In genomic region chr4:131874567-131874966, GRCm38 (mm10) we compare ENCODE assay signal across 8 mouse cellular contexts. TPM values are rescaled to one million over a fixed set of nuclear protein-coding genes. Genes with fewer than 3 reads are reported as not detected.
DNase-seq lines count a peak whose midpoint lies in the region; ATAC-seq and TF ChIP-seq lines count a peak whose summit lies in the region.

No protein-coding gene starts in this region.

- H3K79me2 ChIP-seq in macrophage (ENCODE audit: inconsistent target): peaks cover 56% of the 10 kb centered on the region

- peak overlapping the region; percentile 92 for H3K4me3 ChIP-seq in heart, embryonic 12.5 days
- peak overlapping the region; percentile 95 for H3K4me3 ChIP-seq in ES-Bruce4 (ENCODE audit: low read depth, low read length)
- H3K4me3 ChIP-seq in forebrain, embryonic 15.5 days: peak overlapping the region; percentile 90
- H3K4me3 ChIP-seq in macrophage (ENCODE audit: inconsistent target): peak overlapping the region; percentile 77

- no peaks in the 10 kb centered on the region for H3K27me3 ChIP-seq in heart, embryonic 12.5 days (replicated peaks)
- no peaks in the 10 kb centered on the region for H3K27me3 ChIP-seq in ES-Bruce4 (ENCODE audit: control insufficient read depth, insufficient read depth, low read length, poor library complexity, severe bottlenecking)
- no peaks in the 10 kb centered on the region for H3K27me3 ChIP-seq in forebrain, embryonic 15.5 days

- peak overlapping the region; percentile 99 for H3K9ac ChIP-seq in heart, embryonic 12.5 days
- H3K9ac ChIP-seq in ES-Bruce4 (ENCODE audit: low read depth, poor library complexity, severe bottlenecking): peak overlapping the region; percentile 100
- peak overlapping the region; percentile 100 for H3K9ac ChIP-seq in forebrain, embryonic 15.5 days (replicated peaks)

- no peak for ATAC-seq in heart, embryonic 12.5 days (ENCODE audit: insufficient number of reproducible peaks, low FRiP score)
- no peak for ATAC-seq in forebrain, embryonic 15.5 days (replicated peaks)
- ATAC-seq in monocyte, adult 5-6 weeks (replicated peaks; ENCODE audit: insufficient number of reproducible peaks, low FRiP score, low TSS enrichment, poor library complexity, severe bottlenecking): no peak

- peak overlapping the region; percentile 100 for H3K27ac ChIP-seq in heart, embryonic 12.5 days (ENCODE audit: poor library complexity, severe bottlenecking)
- H3K27ac ChIP-seq in ES-Bruce4 (ENCODE audit: insufficient read depth, low read length) (peak overlapping the region; percentile 24), macrophage (peak overlapping the region; percentile 74)
- peak overlapping the region; percentile 99 for H3K27ac ChIP-seq in forebrain, embryonic 15.5 days (replicated peaks)

- H3K4me2 ChIP-seq in heart, embryonic 12.5 days: peak overlapping the region; percentile 88
- peak overlapping the region; percentile 84 for H3K4me2 ChIP-seq in forebrain, embryonic 15.5 days (replicated peaks)

- no peak for TF ChIP-seq EP300 in ES-Bruce4 (IDR thresholded peaks at IDR 0.05; ENCODE audit: insufficient read depth, low read depth, low read length)

- H3K4me1 ChIP-seq in heart, embryonic 12.5 days (replicated peaks): peaks cover 45% of the 10 kb centered on the region
- H3K4me1 ChIP-seq in ES-Bruce4 (ENCODE audit: control insufficient read depth, insufficient read depth, low read length): peaks cover 4% of the 10 kb centered on the region
- peaks cover 53% of the 10 kb centered on the region for H3K4me1 ChIP-seq in forebrain, embryonic 15.5 days

- H3K9me3 ChIP-seq in heart, embryonic 12.5 days (replicated peaks): no peaks in the 10 kb centered on the region
- no peaks in the 10 kb centered on the region for H3K9me3 ChIP-seq in ES-Bruce4 (replicated peaks; ENCODE audit: control insufficient read depth, insufficient read depth, low read length, poor library complexity, severe bottlenecking)
- H3K9me3 ChIP-seq in forebrain, embryonic 15.5 days: no peaks in the 10 kb centered on the region

- DNase-seq in heart, adult 8-10 months (ENCODE audit: low spot score): no peak
- no peak for DNase-seq in thymus, postnatal 10 days (ENCODE audit: low spot score in 2 of 2)
- DNase-seq in thymus, postnatal 4 days: no peak

- TF ChIP-seq CTCF in ES-Bruce4 (IDR thresholded peaks at IDR 0.05; ENCODE audit: low read depth, low read length): no peak

- 2% methylated on average over 11 of the region's 11 CpGs for whole genome bisulfite sequencing in heart, embryonic 12.5 days
- WGBS in forebrain, embryonic 15.5 days: 3% methylated on average over 11 of the region's 11 CpGs
- 1% methylated on average over 11 of the region's 11 CpGs for WGBS in macrophage (ENCODE audit: missing documents)

- peaks cover 3% of the 10 kb centered on the region; the same call in 1 of the 2 replicates for H3K36me3 ChIP-seq in heart, embryonic 12.5 days
- H3K36me3 ChIP-seq in ES-Bruce4 (ENCODE audit: control insufficient read depth, insufficient read depth, low read length, poor library complexity, severe bottlenecking): peaks cover 2% of the 10 kb centered on the region; the same call in 1 of the 2 replicates
- no peaks in the 10 kb centered on the region for H3K36me3 ChIP-seq in forebrain, embryonic 15.5 days
- no peaks in the 10 kb centered on the region for H3K36me3 ChIP-seq in macrophage (ENCODE audit: inconsistent target)

- TF ChIP-seq POLR2A in ES-Bruce4 (IDR thresholded peaks at IDR 0.05; ENCODE audit: insufficient read depth, low read length): no peak

RNA-seq across cellular contexts. Expression of gene Srsf4, which starts 1.1 kb away (rescaled TPM):
- polyA plus RNA-seq in heart, embryonic 12.5 days (2016; fragmentation: Nextera tagmentation; extraction: Ambion mirVana): 86.1 and 87.1 TPM in 2 replicates
- total RNA-seq in heart, adult 8-10 months (2022): 10 to 100 TPM; 28.6 to 34.4 (median 32.5) TPM
- polyA plus RNA-seq in ES-Bruce4 (2011; ENCODE audit: insufficient read depth, insufficient read length, low read depth, missing spikeins) (71.4 and 74.5 TPM in 2 replicates), macrophage (2018) (30.6 to 39.6 TPM (median 32.8 TPM) in 3 replicates)
- polyA plus RNA-seq in forebrain, embryonic 15.5 days (2015; fragmentation: Nextera tagmentation; extraction: Ambion mirVana): 154 and 159 TPM in 2 replicates
- 100 to 1,000 TPM in 8 of 26 experiments, 10 to 100 TPM in 18; 65.0 to 125 (median 84.7) TPM for total RNA-seq in macrophage (2018; cell fraction: chromatin; rRNA removed)
- total RNA-seq in macrophage (2018; cell fraction: cytosol; rRNA removed): 10 to 100 TPM; 25.6 to 35.4 (median 30.3) TPM
- total RNA-seq in macrophage (2018; cell fraction: nucleus; rRNA removed): 100 to 1,000 TPM in 2 of 26 experiments, 10 to 100 TPM in 24; 55.5 to 144 (median 73.0) TPM
- total RNA-seq in monocyte, adult 5-6 weeks (2017): 49.3 to 72.8 TPM (median 58.3 TPM) in 3 replicates

RNA-seq across cellular contexts. Expression of gene Mecr, which starts 31.3 kb away (rescaled TPM):
- 33.9 and 35.7 TPM in 2 replicates for polyA plus RNA-seq in heart, embryonic 12.5 days (2016; fragmentation: Nextera tagmentation; extraction: Ambion mirVana)
- 10 to 100 TPM; 24.4 to 27.9 (median 25.5) TPM for total RNA-seq in heart, adult 8-10 months (2022)
- 15.6 and 17.9 TPM in 2 replicates for polyA plus RNA-seq in ES-Bruce4 (2011; ENCODE audit: insufficient read depth, insufficient read length, low read depth, missing spikeins)
- polyA plus RNA-seq in forebrain, embryonic 15.5 days (2015; fragmentation: Nextera tagmentation; extraction: Ambion mirVana): 40.2 and 41.2 TPM in 2 replicates
- 100 to 1,000 TPM in 1 of 26 experiments, 10 to 100 TPM in 25; 36.8 to 104 (median 63.8) TPM for total RNA-seq in macrophage (2018; cell fraction: chromatin; rRNA removed)
- 10 to 100 TPM; 10.4 to 18.8 (median 14.9) TPM for total RNA-seq in macrophage (2018; cell fraction: cytosol; rRNA removed)
- total RNA-seq in macrophage (2018; cell fraction: nucleus; rRNA removed): 10 to 100 TPM; 15.8 to 66.3 (median 31.2) TPM
- polyA plus RNA-seq in macrophage (2018): 15.9 to 28.8 TPM (median 17.5 TPM) in 3 replicates
- 11.1 to 17.7 TPM (median 12.7 TPM) in 3 replicates for total RNA-seq in monocyte, adult 5-6 weeks (2017)

RNA-seq across cellular contexts. Expression of gene Ptpru, which starts 36.5 kb away (rescaled TPM):
- polyA plus RNA-seq in heart, embryonic 12.5 days (2016; fragmentation: Nextera tagmentation; extraction: Ambion mirVana): 1.8 and 2.5 TPM in 2 replicates
- total RNA-seq in heart, adult 8-10 months (2022): 1 to 10 TPM; 4.5 to 9.7 (median 5.7) TPM
- 12.1 and 12.8 TPM in 2 replicates for polyA plus RNA-seq in ES-Bruce4 (2011; ENCODE audit: insufficient read depth, insufficient read length, low read depth, missing spikeins)
- polyA plus RNA-seq in forebrain, embryonic 15.5 days (2015; fragmentation: Nextera tagmentation; extraction: Ambion mirVana): 23.9 and 25.2 TPM in 2 replicates
- 1 to 10 TPM in 10 of 26 experiments, under 1 TPM in 10, not detected in 6; 0.17 to 4.2 (median 1.0) TPM for total RNA-seq in macrophage (2018; cell fraction: chromatin; rRNA removed)
- under 1 TPM in 23 of 26 experiments, not detected in 3; 0.03 to 0.33 (median 0.06) TPM for total RNA-seq in macrophage (2018; cell fraction: cytosol; rRNA removed)
- 1 to 10 TPM in 9 of 26 experiments, under 1 TPM in 12, not detected in 5; 0.06 to 5.3 (median 0.46) TPM for total RNA-seq in macrophage (2018; cell fraction: nucleus; rRNA removed)
- 0.08 to 0.11 TPM (median 0.10 TPM) in 3 replicates for polyA plus RNA-seq in macrophage (2018)
- total RNA-seq in monocyte, adult 5-6 weeks (2017): not detected in 3 replicates

RNA-seq across cellular contexts. Expression of gene Tmem200b, which starts 47.0 kb away (rescaled TPM):
- 6.9 and 8.2 TPM in 2 replicates for polyA plus RNA-seq in heart, embryonic 12.5 days (2016; fragmentation: Nextera tagmentation; extraction: Ambion mirVana)
- 1 to 10 TPM; 4.3 to 6.5 (median 5.1) TPM for total RNA-seq in heart, adult 8-10 months (2022)
- polyA plus RNA-seq in ES-Bruce4 (2011; ENCODE audit: insufficient read depth, insufficient read length, low read depth, missing spikeins) (not detected in 2 replicates), macrophage (2018) (not detected in 3 replicates)
- 0.17 and 0.22 TPM in 2 replicates for polyA plus RNA-seq in forebrain, embryonic 15.5 days (2015; fragmentation: Nextera tagmentation; extraction: Ambion mirVana)
- 10 to 100 TPM in 10 of 26 experiments, 1 to 10 TPM in 7, not detected in 9; 1.6 to 36.8 (median 13.7) TPM for total RNA-seq in macrophage (2018; cell fraction: chromatin; rRNA removed)
- total RNA-seq in macrophage (2018; cell fraction: cytosol; rRNA removed): 10 to 100 TPM in 5 of 26 experiments, 1 to 10 TPM in 7, under 1 TPM in 8, not detected in 6; 0.09 to 26.3 (median 2.2) TPM
- 10 to 100 TPM in 11 of 26 experiments, 1 to 10 TPM in 8, under 1 TPM in 1, not detected in 6; 0.80 to 55.7 (median 13.0) TPM for total RNA-seq in macrophage (2018; cell fraction: nucleus; rRNA removed)
- total RNA-seq in monocyte, adult 5-6 weeks (2017): 0.39 TPM in 1 of 3 replicates, not detected in the others

Comparison
In these comparisons a context has a peak if more than half of its experiments do, and no peak if none do; other contexts are left out.
1. H3K27ac ChIP-seq: peak in every context shown above with its lines; median percentile 100 in heart, embryonic 12.5 days; 99 in forebrain, embryonic 15.5 days; 74 in macrophage; 24 in ES-Bruce4.